Mouse (Mus musculus): ENCODE results near the gene Napsa. TPM values are rescaled to one million over a fixed set of nuclear protein-coding genes. Genes with fewer than 3 reads are reported as not detected.

The Napsa gene
- polyA plus RNA-seq, 1 experiment from 2014 or later, result 2.1 TPM

DNA sequence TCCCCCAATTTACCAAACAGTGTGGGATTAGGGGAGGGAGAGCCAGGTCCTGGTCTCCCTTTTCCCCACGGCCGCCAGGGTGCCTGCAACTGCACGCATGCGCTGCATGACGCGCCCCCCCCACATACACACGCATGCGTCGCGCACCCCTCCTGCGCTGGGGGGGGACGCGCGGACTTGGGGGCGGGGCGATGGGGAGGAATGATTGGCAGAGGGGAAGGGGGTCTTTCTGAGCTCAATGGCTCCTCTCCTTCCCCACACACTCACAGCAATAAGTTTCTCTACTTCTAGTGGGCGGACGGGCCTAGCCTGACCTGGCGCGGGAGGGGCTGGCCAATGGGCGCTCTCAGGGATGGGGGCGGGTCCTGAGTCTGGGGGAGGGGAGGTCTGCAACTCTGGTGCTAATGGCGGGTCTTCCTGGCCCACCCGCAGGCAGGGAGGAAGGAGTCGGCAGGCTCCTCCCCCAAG lies 32.0 kb downstream of the Napsa start:
- Histone ChIP-seq H3K27ac (replicated peaks) (no peak overlapping the region), H3K9ac (no peak overlapping the region)
- under 1% methylated on average over 20 of the region's 25 CpGs for whole genome bisulfite sequencing

DNA sequence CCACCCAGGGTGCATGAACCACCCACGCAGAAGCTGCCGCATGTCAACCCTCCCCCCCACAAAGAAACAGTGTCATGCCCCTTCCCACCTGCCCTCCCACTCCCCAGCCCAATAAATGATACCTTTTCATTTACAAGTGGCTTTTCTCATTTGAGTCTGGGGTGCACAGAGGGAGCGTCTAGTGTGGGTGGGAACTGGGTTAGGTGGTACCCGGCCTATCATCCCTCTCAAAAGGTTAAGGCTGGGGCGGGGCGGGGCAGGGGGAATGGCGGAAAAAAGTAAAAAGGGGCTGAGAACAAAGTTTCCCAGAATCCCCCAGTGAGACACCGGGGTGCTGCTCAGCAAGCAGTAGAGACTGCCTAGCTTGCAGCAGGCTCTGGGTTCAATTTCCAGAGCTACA lies 32.4 kb downstream of the Napsa start:
- no peak for ATAC-seq (ENCODE audit: low FRiP score, low read depth)
- peak overlapping the region; percentile 31 for H3K4me3 ChIP-seq
- no peaks in the 10 kb centered on the region for H3K36me3 ChIP-seq
- H3K4me2 ChIP-seq, result peak overlapping the region; percentile 58
- peaks cover 40% of the 10 kb centered on the region for H3K27me3 ChIP-seq
- H3K27ac ChIP-seq (replicated peaks), result no peak overlapping the region
- WGBS, result 1% methylated on average over 8 of the region's 8 CpGs
- 0 out of 2 replicates have a peak overlapping the region, but pooled peaks have one; percentile 21 for H3K9ac ChIP-seq
- H3K9me3 ChIP-seq, result 0 out of 2 replicates have a peak, but pooled peaks cover 7% of the 10 kb centered on the region
- H3K4me1 ChIP-seq (replicated peaks), result peaks cover 24% of the 10 kb centered on the region

More for the DNA sequence above, 32.0 kb downstream of the Napsa start:
- H3K36me3 ChIP-seq, result no peaks in the 10 kb centered on the region
- H3K4me2 ChIP-seq, result peak overlapping the region; percentile 58
- peaks cover 24% of the 10 kb centered on the region for H3K4me1 ChIP-seq (replicated peaks)
- peak; percentile 49 for ATAC-seq (ENCODE audit: low FRiP score, low read depth)
- H3K4me3 ChIP-seq, result peak overlapping the region; percentile 31
- H3K27me3 ChIP-seq, result peaks cover 40% of the 10 kb centered on the region
- H3K9me3 ChIP-seq, result 0 out of 2 replicates have a peak, but pooled peaks cover 7% of the 10 kb centered on the region

DNA sequence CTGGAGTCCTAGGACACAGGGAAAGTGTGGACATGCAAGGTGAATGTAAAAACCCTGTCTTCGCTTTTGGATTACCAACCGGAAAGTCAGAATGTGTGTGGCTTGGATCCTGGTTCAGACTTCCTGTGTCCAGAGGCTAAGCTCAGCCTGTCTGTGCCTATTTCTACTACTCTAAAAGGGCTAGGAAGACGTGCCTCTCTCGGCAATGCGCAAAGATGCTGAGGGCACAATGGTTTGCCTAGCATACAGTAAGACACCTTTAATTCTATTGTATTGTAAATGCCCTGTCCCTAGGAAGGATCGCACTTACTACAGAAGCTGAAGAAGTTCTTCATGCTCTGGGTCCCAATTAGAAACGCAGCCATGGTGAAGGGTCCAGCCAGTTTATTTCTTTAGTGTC lies 33.3 kb downstream of the Napsa start:
- H3K27me3 ChIP-seq, result peaks cover 40% of the 10 kb centered on the region
- H3K4me3 ChIP-seq, result no peak overlapping the region
- no peak overlapping the region for H3K9ac ChIP-seq
- 0 out of 2 replicates have a peak, but pooled peaks cover 7% of the 10 kb centered on the region for H3K9me3 ChIP-seq
- H3K4me2 ChIP-seq, result no peak overlapping the region
- 39% methylated on average over 7 of the region's 7 CpGs for WGBS
- H3K27ac ChIP-seq (replicated peaks), result no peak overlapping the region
- peaks cover 24% of the 10 kb centered on the region for H3K4me1 ChIP-seq (replicated peaks)
- no peaks in the 10 kb centered on the region for H3K36me3 ChIP-seq
- no peak for ATAC-seq (ENCODE audit: low FRiP score, low read depth)

DNA sequence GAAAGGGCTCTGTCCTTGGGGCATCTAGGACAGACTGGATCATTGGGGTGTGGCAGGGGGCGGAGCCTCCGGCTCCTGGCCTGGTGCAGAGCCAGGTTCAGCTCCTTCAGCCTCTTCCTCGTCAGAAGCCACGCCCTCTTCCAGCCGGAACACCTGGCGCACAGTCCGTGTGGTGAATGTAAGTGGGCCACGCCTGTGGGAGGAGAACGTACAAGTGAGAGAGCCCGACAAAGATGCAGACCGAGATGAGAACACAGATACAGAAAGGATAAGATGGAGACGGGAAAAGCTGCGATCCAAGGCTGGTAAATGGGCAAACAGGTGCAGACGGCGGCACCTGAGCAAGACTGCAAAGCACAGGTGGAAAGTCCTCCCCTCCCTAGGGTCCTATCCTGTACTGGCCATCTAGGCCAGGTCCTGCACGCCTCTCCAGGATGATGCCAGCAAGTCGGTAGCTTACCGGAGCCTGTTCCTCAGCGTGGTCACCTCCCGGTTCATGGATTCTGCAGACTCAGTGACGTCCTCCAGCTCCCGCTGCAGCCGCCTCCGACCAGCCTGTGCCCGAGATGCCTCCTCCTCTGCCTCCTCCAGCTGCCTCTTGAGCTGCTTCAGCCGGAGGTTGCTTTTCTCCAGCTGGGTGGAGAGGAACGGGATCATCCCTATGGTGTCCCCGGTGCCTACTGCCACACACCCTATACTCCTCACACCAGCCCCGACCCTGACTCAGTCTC lies 34.2 kb downstream of the Napsa start:
- peak overlapping the region; percentile 14; the same call in 1 of the 2 replicates for H3K9ac ChIP-seq

DNA sequence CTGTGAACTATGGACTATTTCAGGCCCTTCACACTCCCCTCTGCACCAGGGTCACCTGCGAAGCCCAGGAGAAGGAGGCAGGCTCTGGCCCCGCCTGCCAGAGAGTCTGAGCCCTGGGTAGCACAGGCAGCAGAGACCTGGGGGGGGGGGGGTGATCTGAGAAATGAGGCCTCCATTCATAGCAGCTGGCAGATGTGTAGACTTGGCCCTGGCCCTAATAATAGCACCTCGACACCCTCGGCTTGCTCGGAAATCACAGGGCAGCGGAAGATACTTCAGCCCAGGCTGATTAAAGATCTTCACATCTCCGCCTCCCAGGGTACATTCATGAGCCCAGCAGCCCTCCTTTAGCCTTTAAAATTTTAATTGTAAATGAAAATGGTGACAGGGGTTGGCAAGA lies 40.0 kb downstream of the Napsa start:
- ATAC-seq (ENCODE audit: low FRiP score, low read depth), result no peak
- Histone ChIP-seq H3K36me3 (no peaks in the 10 kb centered on the region), H3K4me1 (replicated peaks) (peaks cover 12% of the 10 kb centered on the region; the same call in 1 of the 2 replicates), H3K27ac (replicated peaks) (no peak overlapping the region), H3K9me3 (0 out of 2 replicates have a peak, but pooled peaks cover 7% of the 10 kb centered on the region), H3K4me3 (no peak overlapping the region), H3K4me2 (no peak overlapping the region), H3K27me3 (peaks cover 28% of the 10 kb centered on the region), H3K9ac (no peak overlapping the region)
- WGBS, result 79% methylated on average over 7 of the region's 7 CpGs

More for the DNA sequence above, 34.2 kb downstream of the Napsa start:
- peak overlapping the region; percentile 45 for H3K4me2 ChIP-seq
- no peaks in the 10 kb centered on the region for H3K36me3 ChIP-seq
- 8% methylated on average over 29 of the region's 29 CpGs for WGBS
- peaks cover 33% of the 10 kb centered on the region for H3K27me3 ChIP-seq
- H3K4me3 ChIP-seq, result peak overlapping the region; percentile 12; the same call in 1 of the 2 replicates
- 0 out of 2 replicates have a peak, but pooled peaks cover 7% of the 10 kb centered on the region for H3K9me3 ChIP-seq
- no peak overlapping the region for H3K27ac ChIP-seq (replicated peaks)
- peaks cover 24% of the 10 kb centered on the region for H3K4me1 ChIP-seq (replicated peaks)
- peak; percentile 10; the same call in 1 of the 2 replicates for ATAC-seq (ENCODE audit: low FRiP score, low read depth)

DNA sequence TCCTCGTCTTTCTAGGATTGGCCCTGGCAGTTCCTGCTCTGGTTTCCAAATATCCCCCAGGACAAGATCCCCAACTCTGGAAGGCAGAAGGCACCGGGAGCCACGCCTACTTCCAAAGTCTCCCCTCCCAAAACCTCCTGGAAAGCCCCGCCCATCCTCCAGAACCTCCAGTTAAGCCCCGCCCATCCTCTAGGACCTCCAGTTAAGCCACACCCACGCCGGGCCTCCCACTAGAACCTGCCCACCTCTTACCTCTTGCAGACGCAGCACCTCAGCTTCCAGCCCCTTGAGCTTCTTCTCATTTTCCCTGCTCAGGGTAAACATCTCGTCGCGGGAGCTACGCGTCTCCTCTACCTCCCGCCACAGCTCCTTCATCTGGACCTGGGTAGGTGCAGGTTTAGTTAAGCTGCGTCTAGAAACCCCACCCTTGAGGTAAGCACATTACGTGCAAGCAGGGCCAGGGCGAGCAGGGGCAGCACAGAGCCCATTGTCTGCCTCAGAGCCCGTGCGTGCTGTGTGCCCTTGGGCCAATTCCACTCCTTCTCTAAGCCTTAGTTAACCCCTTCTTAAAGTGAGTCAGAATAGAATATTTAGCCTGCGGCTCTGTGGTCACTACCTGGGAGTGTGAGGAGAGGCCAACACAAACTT lies 42.0 kb downstream of the Napsa start:
- peak overlapping the region; percentile 18 for H3K4me3 ChIP-seq
- 8% methylated on average over 20 of the region's 20 CpGs for WGBS
- ATAC-seq (ENCODE audit: low FRiP score, low read depth), result no peak
- no peak overlapping the region for H3K9ac ChIP-seq
- H3K36me3 ChIP-seq, result no peaks in the 10 kb centered on the region
- H3K4me1 ChIP-seq (replicated peaks), result peaks cover 12% of the 10 kb centered on the region; the same call in 1 of the 2 replicates
- H3K27me3 ChIP-seq, result peaks cover 28% of the 10 kb centered on the region
- no peaks in the 10 kb centered on the region for H3K9me3 ChIP-seq
- H3K4me2 ChIP-seq, result peak overlapping the region; percentile 31
- no peak overlapping the region for H3K27ac ChIP-seq (replicated peaks)

DNA sequence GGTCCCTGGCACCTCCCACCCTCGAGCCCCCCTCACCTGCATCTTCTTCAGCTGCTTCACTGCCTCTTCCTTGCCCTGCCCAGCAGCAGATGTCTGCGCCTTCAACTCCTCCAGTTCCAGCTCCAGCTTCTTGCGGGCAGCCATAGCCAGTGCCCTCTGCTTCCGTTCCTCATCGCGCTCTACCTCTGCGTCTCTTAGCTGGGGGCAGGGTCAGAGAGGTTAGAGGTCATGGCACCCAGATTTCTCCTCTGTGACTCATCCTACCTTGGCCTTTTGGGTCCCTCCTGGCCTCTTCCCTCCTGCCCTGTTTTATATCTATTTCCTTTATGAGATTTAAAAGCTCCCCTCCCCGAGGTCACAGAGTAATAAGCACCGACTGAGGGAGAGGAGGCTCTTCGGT lies 43.1 kb downstream of the Napsa start:
- Histone ChIP-seq H3K9ac (no peak overlapping the region), H3K36me3 (no peaks in the 10 kb centered on the region), H3K4me3 (no peak overlapping the region), H3K27ac (replicated peaks) (no peak overlapping the region), H3K4me1 (replicated peaks) (peaks cover 12% of the 10 kb centered on the region; the same call in 1 of the 2 replicates), H3K9me3 (no peaks in the 10 kb centered on the region), H3K4me2 (peak overlapping the region; percentile 31; the same call in 1 of the 2 replicates), H3K27me3 (peaks cover 28% of the 10 kb centered on the region)
- ATAC-seq (ENCODE audit: low FRiP score, low read depth), result no peak
- 13% methylated on average over 10 of the region's 10 CpGs for WGBS

DNA sequence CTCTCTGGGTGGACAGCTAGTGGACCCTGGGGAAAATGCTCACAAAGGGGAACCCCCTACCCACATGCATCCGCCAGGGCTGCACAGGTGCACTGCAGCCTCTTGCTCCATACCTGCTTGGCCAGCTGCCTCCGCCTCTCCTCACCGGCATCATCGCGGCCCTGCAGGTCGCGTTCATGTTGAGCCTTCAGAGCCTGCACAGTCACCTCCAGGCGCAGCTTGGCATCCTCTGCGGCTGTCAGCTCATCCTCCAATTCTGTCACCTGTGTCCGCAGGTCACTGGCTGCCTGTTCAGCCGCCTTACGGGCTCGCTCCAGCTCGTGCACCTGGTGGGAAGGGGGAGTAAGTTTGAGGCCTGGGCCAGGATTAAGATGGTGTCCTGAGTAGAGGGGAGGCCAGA lies 43.8 kb downstream of the Napsa start:
- no peak overlapping the region for H3K4me2 ChIP-seq

DNA sequence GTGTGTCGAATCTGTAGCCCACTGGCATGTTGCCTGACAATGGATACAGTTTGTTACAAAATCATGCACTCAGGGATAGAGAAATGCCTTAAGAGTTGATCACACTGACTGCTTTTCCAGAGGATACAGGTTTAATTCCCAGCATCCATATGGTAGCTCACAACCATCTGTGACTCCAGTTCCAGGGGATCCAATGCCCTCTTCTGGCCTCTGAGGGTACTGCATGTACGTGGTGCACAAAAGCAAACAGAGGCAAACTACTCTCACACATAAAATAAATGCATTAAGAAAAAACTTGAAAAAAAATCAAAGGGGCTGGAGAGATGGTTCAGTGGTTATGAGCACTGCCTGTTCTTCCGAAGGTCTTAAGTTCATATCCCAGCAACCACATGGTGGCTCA lies 44.9 kb downstream of the Napsa start:
- Histone ChIP-seq H3K4me3 (no peak overlapping the region), H3K27me3 (peaks cover 28% of the 10 kb centered on the region), H3K27ac (replicated peaks) (no peak overlapping the region), H3K4me1 (replicated peaks) (peaks cover 12% of the 10 kb centered on the region; the same call in 1 of the 2 replicates), H3K9ac (no peak overlapping the region), H3K9me3 (no peaks in the 10 kb centered on the region), H3K4me2 (no peak overlapping the region), H3K36me3 (no peaks in the 10 kb centered on the region)
- no peak for ATAC-seq (ENCODE audit: low FRiP score, low read depth)
- 79% methylated on average over 3 of the region's 3 CpGs for WGBS

More for the DNA sequence above, 43.8 kb downstream of the Napsa start:
- Histone ChIP-seq H3K27me3 (peaks cover 28% of the 10 kb centered on the region), H3K36me3 (no peaks in the 10 kb centered on the region), H3K27ac (replicated peaks) (no peak overlapping the region), H3K4me3 (no peak overlapping the region), H3K9me3 (no peaks in the 10 kb centered on the region), H3K4me1 (replicated peaks) (peaks cover 12% of the 10 kb centered on the region; the same call in 1 of the 2 replicates), H3K9ac (no peak overlapping the region)
- WGBS, result 82% methylated on average over 14 of the region's 14 CpGs
- 0 out of 2 replicates have a peak, but pooled peaks have one; percentile 20 for ATAC-seq (ENCODE audit: low FRiP score, low read depth)

DNA sequence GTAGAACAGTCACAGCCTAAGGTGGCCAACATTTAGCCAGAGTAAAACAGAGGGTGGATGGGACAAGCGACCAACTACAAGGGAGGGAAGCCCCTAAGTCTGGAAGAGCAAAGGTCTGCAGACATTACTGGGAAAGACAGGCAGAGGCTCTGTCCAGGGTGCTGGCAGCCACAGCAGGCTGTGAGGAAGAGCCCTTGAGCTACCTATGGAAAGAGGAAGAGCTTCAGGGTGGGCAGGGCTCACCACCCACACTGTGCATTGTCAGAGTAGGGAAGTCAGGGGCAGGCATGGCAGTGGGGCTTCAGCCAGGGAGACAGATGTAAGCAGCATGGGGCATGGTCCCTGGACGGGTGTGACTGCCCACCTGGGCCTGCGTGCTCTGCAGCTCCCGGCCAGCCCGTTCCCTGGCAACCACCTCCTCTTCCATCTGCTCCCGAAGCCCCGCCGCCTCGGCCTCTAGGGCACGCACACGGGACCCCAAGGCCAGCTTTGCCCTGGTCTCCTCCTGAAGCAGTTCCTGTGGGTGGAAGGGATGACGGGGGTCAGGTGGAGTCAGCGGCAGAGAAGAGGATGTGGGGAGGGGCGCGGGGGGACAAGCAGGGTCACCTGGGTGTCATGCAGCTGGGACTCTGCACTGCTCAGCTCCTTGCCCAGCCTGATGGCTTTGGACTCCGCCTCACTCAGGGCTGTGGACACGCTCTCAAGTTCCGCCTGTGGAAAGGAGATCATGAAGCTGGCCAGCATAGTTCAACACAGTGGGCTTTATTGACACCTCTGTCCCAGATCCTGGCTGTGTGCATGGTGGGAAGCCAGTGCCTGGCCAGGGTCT lies 51.7 kb downstream of the Napsa start:
- no peak for ATAC-seq (ENCODE audit: low FRiP score, low read depth)
- no peaks in the 10 kb centered on the region for H3K36me3 ChIP-seq
- no peak overlapping the region for H3K4me3 ChIP-seq
- H3K4me2 ChIP-seq, result no peak overlapping the region
- no peak overlapping the region for H3K9ac ChIP-seq
- H3K27me3 ChIP-seq, result no peaks in the 10 kb centered on the region
- WGBS, result 39% methylated on average over 18 of the region's 18 CpGs
- no peak overlapping the region for H3K27ac ChIP-seq (replicated peaks)
- no peaks in the 10 kb centered on the region for H3K4me1 ChIP-seq (replicated peaks)
- H3K9me3 ChIP-seq, result no peaks in the 10 kb centered on the region

DNA sequence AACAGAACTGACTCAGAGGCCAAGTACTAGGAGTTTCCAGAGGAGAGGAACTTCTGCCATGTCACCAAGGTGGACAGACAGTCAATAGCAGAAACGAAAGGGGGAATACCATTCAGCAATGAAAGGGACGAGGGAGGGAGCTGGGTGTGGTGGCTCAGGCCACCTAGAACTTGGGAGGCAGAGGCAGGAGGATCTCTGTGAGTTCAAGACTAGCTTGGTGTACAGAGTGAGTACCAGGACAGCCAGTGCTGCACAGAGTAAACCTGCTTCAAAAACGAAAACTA lies 52.3 kb downstream of the Napsa start:
- no peak overlapping the region for H3K9ac ChIP-seq
- 77% methylated on average over 3 of the region's 3 CpGs for WGBS
- no peaks in the 10 kb centered on the region for H3K27me3 ChIP-seq
- no peak for ATAC-seq (ENCODE audit: low FRiP score, low read depth)
- H3K4me1 ChIP-seq (replicated peaks), result no peaks in the 10 kb centered on the region
- H3K4me3 ChIP-seq, result no peak overlapping the region
- H3K4me2 ChIP-seq, result no peak overlapping the region
- H3K36me3 ChIP-seq, result no peaks in the 10 kb centered on the region
- H3K9me3 ChIP-seq, result no peaks in the 10 kb centered on the region
- no peak overlapping the region for H3K27ac ChIP-seq (replicated peaks)
